Mouse (Mus musculus) olfactory bulb, adult 2 months (tissue): ENCODE measurements around the gene Epha6. TPM values are rescaled to one million over a fixed set of nuclear protein-coding genes. Genes with fewer than 3 reads are reported as not detected.

Experiments used
- H3K27ac ChIP-seq: fragments of 200-500 bp; 2 replicates; pipeline ENCODE4 v1.5.1; 2012; ENCODE audit warnings: low read depth, low read length; ENCODE audit not compliant: insufficient read depth
- H3K4me1 ChIP-seq: fragments of 200-500 bp; 2 replicates; pipeline ENCODE4 v1.6.1; 2012; ENCODE audit warnings: low read length; ENCODE audit not compliant: control insufficient read depth, insufficient read depth
- H3K4me3 ChIP-seq: fragments of 200-500 bp; 2 replicates; pipeline ENCODE4 v1.5.1; 2012; ENCODE audit warnings: mild to moderate bottlenecking, low read depth, low read length, moderate library complexity; ENCODE audit not compliant: insufficient read depth
- CTCF ChIP-seq: fragments of 200-500 bp; IDR thresholded peaks from 2 replicates; pipeline ENCODE4 v1.5.1; 2012; ENCODE audit warnings: low read depth, mild to moderate bottlenecking, low read length, moderate library complexity; ENCODE audit not compliant: insufficient read depth
- POLR2A ChIP-seq: fragments of 200-500 bp; IDR thresholded peaks from 2 replicates; pipeline ENCODE4 v1.6.1; 2012; ENCODE audit warnings: mild to moderate bottlenecking, low read depth, low read length, moderate library complexity; ENCODE audit not compliant: insufficient read depth
- WGBS: fragments of 180-500 bp; shearing (Covaris S2); methylation state at CpG from one replicate; pipeline ENCODE4 v1.1.7; 2018; 5-methylcytosine and 5-hydroxymethylcytosine counted together
- polyA plus RNA-seq: library from polyadenylated mRNA; stranded (reverse); fragments of >200 nt; gene quantifications from 2 replicates; pipeline ENCODE4 v1.2.4, GENCODE M21; 2012; ENCODE audit warnings: low replicate concordance; ENCODE audit not compliant: missing spikeins, insufficient read depth, insufficient read length

Epha6 gene
- not detected in 2 replicates for polyA plus RNA-seq

DNA sequence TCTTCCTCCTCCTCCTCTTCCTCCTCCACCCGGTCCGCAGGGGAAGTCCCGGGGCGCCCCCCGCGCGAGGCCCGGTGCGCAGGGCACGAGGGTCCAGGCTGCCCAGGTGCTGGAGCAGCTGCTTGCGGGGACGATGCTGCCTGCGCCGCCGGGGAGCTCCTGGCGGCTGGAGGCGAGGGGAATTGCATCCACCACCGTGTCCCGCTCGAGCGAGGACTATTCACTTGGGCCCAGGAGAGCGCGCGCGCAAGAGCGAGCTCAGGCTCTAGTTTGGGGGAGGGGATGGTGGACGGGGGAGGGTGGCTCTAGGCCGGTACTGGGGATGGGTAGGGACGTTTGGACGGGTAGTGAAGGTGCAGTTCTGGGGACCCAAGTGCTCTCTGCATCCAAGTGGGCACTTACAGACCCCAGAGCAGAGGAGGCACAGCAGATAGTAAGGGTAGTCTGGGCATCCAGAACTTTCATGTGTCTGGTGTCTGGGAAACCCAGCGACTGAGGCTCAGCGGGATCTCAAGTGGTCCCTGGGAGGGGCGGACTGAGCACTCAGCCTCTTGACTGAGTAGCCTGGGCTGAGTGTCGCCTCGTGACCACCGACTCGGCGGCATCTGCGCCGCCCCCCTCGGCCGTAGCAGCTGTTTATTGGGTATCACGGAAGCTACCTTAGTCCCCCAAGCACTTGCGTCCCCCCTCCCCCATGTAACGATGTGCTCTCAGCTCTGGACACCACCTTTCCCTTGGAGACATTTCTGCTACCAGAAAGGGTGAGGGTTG lies at the start of gene Epha6:
Gene Epha6 (minus strand): TSS at position 471 of the 771 bp plus-strand sequence.
- no peak for TF ChIP-seq POLR2A
- TF ChIP-seq CTCF, result no peak
- Histone ChIP-seq H3K4me3 (peak within 1 kb of the TSS; percentile 86), H3K4me1 (no peaks in the 10 kb centered on the region), H3K27ac (peak within 1 kb of the TSS; percentile 88)
- WGBS, result under 1% methylated on average over 45 of the region's 45 CpGs

GRCm38 (mm10) chr16:60651716-60652115 lies 46.4 kb upstream of the Epha6 start:
- Histone ChIP-seq H3K4me3 (no peak overlapping the region), H3K4me1 (no peaks in the 10 kb centered on the region), H3K27ac (no peak overlapping the region)
- TF ChIP-seq CTCF, result no peak
- TF ChIP-seq POLR2A, result no peak

GRCm38 (mm10) chr16:60628091-60628490 lies 22.8 kb upstream of the Epha6 start:
- TF ChIP-seq CTCF (no peak), POLR2A (no peak)
- Histone ChIP-seq H3K4me3 (no peak overlapping the region), H3K27ac (no peak overlapping the region), H3K4me1 (no peaks in the 10 kb centered on the region)

DNA sequence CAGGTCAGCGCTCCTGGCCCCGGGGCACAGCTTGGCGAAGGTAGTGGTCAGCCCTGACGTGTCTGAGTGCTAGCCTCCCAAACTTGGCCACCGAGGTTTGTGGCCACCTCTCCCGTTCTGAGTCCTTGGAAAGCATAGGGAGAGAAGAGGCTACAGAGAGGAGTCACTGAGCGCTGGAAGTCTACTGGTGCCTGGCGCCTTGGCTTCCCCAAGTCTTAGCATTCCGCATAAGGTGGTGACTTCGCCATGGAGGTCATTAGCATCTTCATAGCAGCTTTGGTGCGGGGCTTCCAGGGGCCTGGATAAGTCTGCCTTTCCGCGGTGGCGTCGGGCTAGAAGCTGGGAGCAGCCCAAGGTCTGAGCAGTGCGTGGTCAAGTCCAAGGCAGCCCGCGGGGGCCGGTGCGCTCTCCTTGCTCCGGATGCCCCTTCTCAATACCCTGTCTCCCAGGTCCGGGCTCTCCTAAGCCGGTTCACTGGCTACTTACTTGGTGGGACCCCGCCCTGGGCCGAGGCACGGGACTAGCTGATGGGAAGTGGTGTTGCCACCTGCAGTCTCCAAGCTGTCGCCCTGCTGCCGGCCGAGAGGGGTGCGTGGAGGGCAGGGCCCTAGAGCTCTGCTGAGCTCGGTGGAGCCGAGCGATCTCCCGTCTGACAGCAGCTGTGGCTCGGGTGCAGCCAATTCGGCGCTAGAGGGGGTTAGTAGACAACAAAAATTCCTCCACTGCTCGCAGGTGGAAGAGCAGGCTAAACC lies 677 bp upstream of the Epha6 start:
- TF ChIP-seq CTCF, result peak; percentile 57; the same call in 1 of the 2 replicates
- no peak for TF ChIP-seq POLR2A
- WGBS, result 1% methylated on average over 38 of the region's 38 CpGs
- Histone ChIP-seq H3K27ac (peak overlapping the region; percentile 88), H3K4me3 (peak overlapping the region; percentile 86), H3K4me1 (no peaks in the 10 kb centered on the region)

DNA sequence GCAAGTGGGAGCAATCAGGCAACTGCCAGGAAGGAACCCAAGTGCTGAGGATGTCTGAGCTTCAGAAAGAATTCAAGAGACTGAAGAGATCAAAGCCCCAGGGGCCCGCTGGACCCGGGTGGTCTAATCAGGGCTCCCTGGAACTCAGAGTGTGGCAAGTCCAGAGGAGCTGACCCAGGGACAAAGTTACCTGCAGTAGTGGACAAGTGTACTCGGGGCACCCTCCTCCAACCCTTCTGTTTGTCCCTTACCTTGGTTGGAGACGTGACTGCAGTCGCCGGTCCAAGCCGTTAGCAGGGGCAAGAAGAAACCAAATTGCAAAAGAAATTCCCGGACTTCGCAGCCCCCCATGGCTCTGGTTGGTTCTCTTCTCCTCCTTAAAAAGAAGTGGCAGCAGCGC lies 718 bp downstream of the Epha6 start:
- TF ChIP-seq POLR2A (no peak), CTCF (no peak)
- peak overlapping the region; percentile 86 for H3K4me3 ChIP-seq
- H3K4me1 ChIP-seq, result no peaks in the 10 kb centered on the region
- 1% methylated on average over 10 of the region's 10 CpGs for WGBS
- H3K27ac ChIP-seq, result peak overlapping the region; percentile 88; the same call in 1 of the 2 replicates

DNA sequence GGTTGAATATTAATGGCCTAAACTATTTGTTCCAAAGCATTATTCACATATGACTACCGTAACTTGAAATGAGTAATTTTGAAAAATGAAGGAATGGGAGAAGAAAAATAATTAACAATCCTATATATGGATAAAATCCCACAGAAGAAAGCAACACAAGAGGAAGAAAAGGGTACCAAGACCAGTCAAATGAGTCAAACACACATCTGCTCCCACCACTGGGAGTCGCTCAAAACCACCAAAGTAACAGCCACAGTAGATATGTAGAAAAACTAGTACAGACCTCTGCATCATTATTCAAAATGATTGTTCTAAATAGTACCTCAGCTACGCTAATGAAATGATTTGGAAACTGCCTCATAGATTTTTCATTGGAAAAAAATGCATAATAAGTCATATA lies 20.0 kb downstream of the Epha6 start:
- 85% methylated on average over 3 of the region's 3 CpGs for WGBS
- Histone ChIP-seq H3K27ac (no peak overlapping the region), H3K4me1 (peaks cover 3% of the 10 kb centered on the region; the same call in 1 of the 2 replicates), H3K4me3 (no peak overlapping the region)
- no peak for TF ChIP-seq POLR2A
- no peak for TF ChIP-seq CTCF

DNA sequence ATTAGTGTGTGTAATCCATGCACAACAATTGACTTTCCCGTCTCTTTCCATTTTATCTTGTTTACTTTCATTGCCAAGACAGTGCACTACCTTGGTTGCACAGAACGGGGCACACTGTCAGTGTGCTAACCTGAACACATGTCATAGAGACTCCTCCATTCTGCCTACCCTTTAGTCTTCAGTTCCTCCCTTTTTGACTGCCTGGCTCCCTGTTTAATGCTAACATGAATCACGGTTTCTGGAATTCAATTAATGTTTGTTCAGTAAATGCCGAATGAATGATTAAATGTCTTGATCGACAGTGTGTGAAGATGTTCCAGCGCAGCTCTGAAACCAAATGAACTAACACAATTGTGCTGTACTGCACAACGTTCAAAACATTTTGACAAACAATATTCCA lies 20.6 kb downstream of the Epha6 start:
- no peak overlapping the region for H3K4me3 ChIP-seq
- peaks cover 3% of the 10 kb centered on the region; the same call in 1 of the 2 replicates for H3K4me1 ChIP-seq
- H3K27ac ChIP-seq, result no peak overlapping the region
- WGBS, result 77% methylated on average over 7 of the region's 7 CpGs
- TF ChIP-seq POLR2A (no peak), CTCF (no peak)

DNA sequence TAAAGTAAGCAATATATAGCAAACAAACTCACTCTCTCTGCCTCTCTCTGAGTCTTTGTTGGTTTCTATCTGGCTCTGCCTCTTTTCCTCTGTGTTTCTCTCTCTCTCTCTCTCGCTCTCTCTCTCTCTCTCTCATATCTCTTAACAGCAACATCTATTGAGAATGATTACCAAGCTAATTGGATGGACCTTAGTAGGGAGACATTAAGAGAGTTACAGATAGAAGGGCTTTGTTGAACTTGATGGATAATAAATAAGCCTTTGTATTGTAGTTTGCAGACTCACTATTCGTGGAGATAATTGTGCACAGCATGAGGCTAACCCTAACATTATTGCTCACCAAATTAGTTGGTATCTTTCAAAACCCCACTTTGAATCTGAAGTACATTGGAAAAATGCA lies 34.8 kb downstream of the Epha6 start:
- TF ChIP-seq POLR2A (no peak), CTCF (no peak)
- Histone ChIP-seq H3K4me1 (no peaks in the 10 kb centered on the region), H3K4me3 (no peak overlapping the region), H3K27ac (no peak overlapping the region)
- 43% methylated on average over 2 of the region's 2 CpGs for WGBS

- TF ChIP-seq POLR2A, result no peak
- TF ChIP-seq CTCF, result no peak
- Histone ChIP-seq H3K27ac (no peak overlapping the region), H3K4me3 (no peak overlapping the region), H3K4me1 (no peaks in the 10 kb centered on the region)
- 63% methylated on average over 4 of the region's 4 CpGs for WGBS
Observed at GRCm38 (mm10) chr16:60544385-60544784, 60.9 kb downstream of the Epha6 start.
